Mouse (Mus musculus): ENCODE measurements around the gene Ccdc158.

Gene Ccdc158

GRCm38 (mm10) chr5:92688569-92688968 is 13.5 kb upstream of the Ccdc158 start:
- in situ Hi-C loops (cut with MboI; ENCODE audit: low sequenced_read_pairs), result no loop called here

- in situ Hi-C loops (cut with MboI; ENCODE audit: low sequenced_read_pairs), result no loop called here
These were observed 13.1 kb upstream of the Ccdc158 start for GRCm38 (mm10) chr5:92688124-92688523.

- in situ Hi-C loops (cut with MboI; ENCODE audit: low sequenced_read_pairs), result no loop called here
These were observed 9.8 kb upstream of the Ccdc158 start for GRCm38 (mm10) chr5:92684715-92685460.

- in situ Hi-C loops (cut with MboI; ENCODE audit: low sequenced_read_pairs), result no loop called here
These were observed 8.9 kb upstream of the Ccdc158 start for GRCm38 (mm10) chr5:92683871-92684475.

GRCm38 (mm10) chr5:92683351-92683807 is 8.3 kb upstream of the Ccdc158 start, which contains the start of gene Shroom3:
Shroom3 (plus strand) TSS chr5:92683435.
- in situ Hi-C loops (cut with MboI; ENCODE audit: low sequenced_read_pairs), result no loop called here

- in situ Hi-C loops (cut with MboI; ENCODE audit: low sequenced_read_pairs), result no loop called here
These were observed 7.7 kb upstream of the Ccdc158 start for GRCm38 (mm10) chr5:92682621-92683348.

GRCm38 (mm10) chr5:92681861-92682260 is 6.8 kb upstream of the Ccdc158 start:
- in situ Hi-C loops (cut with MboI; ENCODE audit: low sequenced_read_pairs), result no loop called here

GRCm38 (mm10) chr5:92679441-92679840 is 4.4 kb upstream of the Ccdc158 start:
- in situ Hi-C loops (cut with MboI; ENCODE audit: low sequenced_read_pairs), result no loop called here

GRCm38 (mm10) chr5:92675574-92675920 is 476 bp upstream of the Ccdc158 start:
- in situ Hi-C loops (cut with MboI; ENCODE audit: low sequenced_read_pairs), result no loop called here

GRCm38 (mm10) chr5:92666860-92667259 is 8.2 kb downstream of the Ccdc158 start:
- in situ Hi-C loops (cut with MboI; ENCODE audit: low sequenced_read_pairs), result no loop called here

- in situ Hi-C loops (cut with MboI; ENCODE audit: low sequenced_read_pairs), result no loop called here
These were observed 10.8 kb downstream of the Ccdc158 start for GRCm38 (mm10) chr5:92664321-92664720.

GRCm38 (mm10) chr5:92656256-92656655 is 18.8 kb downstream of the Ccdc158 start:
- in situ Hi-C loops (cut with MboI; ENCODE audit: low sequenced_read_pairs), result loop anchor here (10.0 kb wide), 1 partner anchor 191 kb away; no protein-coding TSS in a partner anchor

GRCm38 (mm10) chr5:92640861-92641260 is 34.2 kb downstream of the Ccdc158 start:
- in situ Hi-C loops (cut with MboI; ENCODE audit: low sequenced_read_pairs), result no loop called here

GRCm38 (mm10) chr5:92635891-92636290 is 39.2 kb downstream of the Ccdc158 start:
- in situ Hi-C loops (cut with MboI; ENCODE audit: low sequenced_read_pairs), result no loop called here

- in situ Hi-C loops (cut with MboI; ENCODE audit: low sequenced_read_pairs), result no loop called here
These were observed 40.2 kb downstream of the Ccdc158 start for GRCm38 (mm10) chr5:92634916-92635315.

GRCm38 (mm10) chr5:92633526-92633925 is 41.5 kb downstream of the Ccdc158 start:
- in situ Hi-C loops (cut with MboI; ENCODE audit: low sequenced_read_pairs), result no loop called here

GRCm38 (mm10) chr5:92627896-92628295 is 47.2 kb downstream of the Ccdc158 start:
- in situ Hi-C loops (cut with MboI; ENCODE audit: low sequenced_read_pairs), result no loop called here

GRCm38 (mm10) chr5:92621883-92622282 is 53.2 kb downstream of the Ccdc158 start:
- in situ Hi-C loops (cut with MboI; ENCODE audit: low sequenced_read_pairs), result no loop called here

- in situ Hi-C loops (cut with MboI; ENCODE audit: low sequenced_read_pairs), result no loop called here
These were observed 62.3 kb downstream of the Ccdc158 start for GRCm38 (mm10) chr5:92612756-92613155.

- in situ Hi-C loops (cut with MboI; ENCODE audit: low sequenced_read_pairs), result no loop called here
These were observed 67.4 kb downstream of the Ccdc158 start for GRCm38 (mm10) chr5:92607492-92608229.

All from CH12F3 (cell line).